Mouse (Mus musculus) forebrain, embryonic 14.5 days (tissue): ENCODE data around the gene Atxn2l. TPM values are rescaled to one million over a fixed set of nuclear protein-coding genes. Genes with fewer than 3 reads are reported as not detected.

Experiments
- ATAC-seq: fragments of 200-750 bp; cut with Nextera tagmentation; 2 replicates; pipeline ENCODE4 v1.8.0; 2017; ENCODE audit warnings: mild to moderate bottlenecking, moderate library complexity
- DNase-seq: peaks from one replicate; pipeline ENCODE4 v3.0.0-alpha.2; 2015; ENCODE audit warnings: low spot score
- H3K27ac ChIP-seq: fragments of 300-500 bp; sonication (generic); 2 replicates; pipeline ENCODE4 v1.5.1; 2014; ENCODE audit warnings: low read depth, mild to moderate bottlenecking, control low read depth, low read length, moderate library complexity
- H3K27me3 ChIP-seq: fragments of 300-500 bp; sonication (generic); replicated peaks from 2 replicates; pipeline ENCODE4 v1.6.1; 2014; ENCODE audit warnings: low read length, control low read depth, mixed read lengths; ENCODE audit not compliant: control insufficient read depth, insufficient read depth
- H3K36me3 ChIP-seq: fragments of 300-500 bp; sonication (generic); 2 replicates; pipeline ENCODE4 v1.6.1; 2014; ENCODE audit warnings: low read length, control low read depth; ENCODE audit not compliant: control insufficient read depth, insufficient read depth
- H3K4me1 ChIP-seq: fragments of 300-500 bp; sonication (generic); 2 replicates; pipeline ENCODE4 v1.6.1; 2014; ENCODE audit warnings: antibody characterized with exemption, low read length, control low read depth; ENCODE audit not compliant: control insufficient read depth, insufficient read depth
- H3K4me2 ChIP-seq: fragments of 300-500 bp; sonication (generic); 2 replicates; pipeline ENCODE4 v1.6.1; 2014; ENCODE audit warnings: mild to moderate bottlenecking, control low read depth, low read length
- H3K4me3 ChIP-seq: fragments of 300-500 bp; sonication (generic); 2 replicates; pipeline ENCODE4 v1.5.1; 2014; ENCODE audit warnings: low read depth, low read length, control low read depth
- H3K9ac ChIP-seq: fragments of 300-500 bp; sonication (generic); 2 replicates; pipeline ENCODE4 v1.6.1; 2014; ENCODE audit warnings: mild to moderate bottlenecking, low read length, control low read depth, moderate library complexity
- H3K9me3 ChIP-seq: fragments of 300-500 bp; sonication (generic); replicated peaks from 2 replicates; pipeline ENCODE4 v1.6.1; 2016; ENCODE audit warnings: low read length, control low read depth, mixed read lengths; ENCODE audit not compliant: control insufficient read depth
- WGBS: fragments of 180-500 bp; shearing (Covaris S2); extraction: QIAGEN DNeasy Blood & Tissue Kit; methylation state at CpG from one replicate; pipeline ENCODE4 v1.1.7; 2014; 5-methylcytosine and 5-hydroxymethylcytosine counted together
- polyA plus RNA-seq: library from polyadenylated mRNA; unstranded; fragments of >200 nt; fragmentation: Nextera tagmentation; extraction: Ambion mirVana; gene quantifications from 2 replicates; pipeline ENCODE4 v1.2.1, GENCODE M21; 2014

Atxn2l gene
- 36.5 and 46.3 TPM in 2 replicates for polyA plus RNA-seq

DNA sequence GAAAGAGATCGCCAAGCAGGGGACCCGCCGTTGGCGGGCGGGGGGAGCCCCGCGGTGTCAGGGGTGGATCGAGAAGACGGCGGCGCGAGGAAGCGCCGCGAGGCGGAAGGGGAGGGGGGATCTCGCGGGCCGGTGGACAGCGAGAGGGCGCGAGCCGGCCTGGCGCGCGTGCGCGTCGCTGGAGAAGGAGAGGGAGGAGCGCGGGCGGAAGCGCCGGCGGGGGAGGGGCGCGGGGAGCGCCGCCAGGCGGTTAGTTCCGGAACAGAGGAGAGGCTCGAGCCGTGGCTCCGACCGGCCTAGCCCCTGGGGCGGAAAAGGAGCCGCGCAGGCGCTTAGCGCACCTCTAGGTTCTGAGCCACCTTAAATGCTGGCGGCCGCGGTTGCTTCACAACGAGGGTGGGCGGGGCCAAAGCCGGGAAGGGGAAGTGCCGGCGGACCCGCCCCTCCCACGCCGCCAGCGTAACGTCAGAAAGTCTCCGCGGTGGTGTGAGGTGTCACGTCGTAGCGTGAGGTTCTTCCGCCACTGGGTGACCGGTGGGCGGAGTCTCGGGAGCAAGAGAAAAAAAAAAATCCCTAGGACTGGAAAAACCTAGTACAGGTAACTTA, at the start of gene Atxn2l:
Atxn2l (minus strand) TSS at position 165 of the 606 bp plus-strand sequence.
- Histone ChIP-seq H3K36me3 (peaks cover 29% of the 10 kb centered on the region), H3K4me2 (peak within 1 kb of the TSS; percentile 67), H3K4me1 (peaks cover 11% of the 10 kb centered on the region), H3K9me3 (no peaks in the 10 kb centered on the region), H3K4me3 (peak within 1 kb of the TSS; percentile 100), H3K27ac (peak within 1 kb of the TSS; percentile 98), H3K27me3 (no peaks in the 10 kb centered on the region), H3K9ac (peak within 1 kb of the TSS; percentile 99)
- peak; percentile 87 for ATAC-seq
- DNase-seq, result peak; percentile 99
- under 1% methylated on average over 64 of the region's 72 CpGs for WGBS

- Histone ChIP-seq H3K4me2 (no peak overlapping the region), H3K27me3 (no peaks in the 10 kb centered on the region), H3K4me3 (no peak overlapping the region), H3K27ac (no peak overlapping the region), H3K36me3 (peaks cover 65% of the 10 kb centered on the region), H3K9ac (no peak overlapping the region), H3K4me1 (no peaks in the 10 kb centered on the region), H3K9me3 (no peaks in the 10 kb centered on the region)
- ATAC-seq (no peak), DNase-seq (no peak)
- WGBS, result 95% methylated on average over 2 of the region's 2 CpGs
These were observed 42.4 kb upstream of the Atxn2l start for GRCm38 (mm10) chr7:126545631-126546030.

DNA sequence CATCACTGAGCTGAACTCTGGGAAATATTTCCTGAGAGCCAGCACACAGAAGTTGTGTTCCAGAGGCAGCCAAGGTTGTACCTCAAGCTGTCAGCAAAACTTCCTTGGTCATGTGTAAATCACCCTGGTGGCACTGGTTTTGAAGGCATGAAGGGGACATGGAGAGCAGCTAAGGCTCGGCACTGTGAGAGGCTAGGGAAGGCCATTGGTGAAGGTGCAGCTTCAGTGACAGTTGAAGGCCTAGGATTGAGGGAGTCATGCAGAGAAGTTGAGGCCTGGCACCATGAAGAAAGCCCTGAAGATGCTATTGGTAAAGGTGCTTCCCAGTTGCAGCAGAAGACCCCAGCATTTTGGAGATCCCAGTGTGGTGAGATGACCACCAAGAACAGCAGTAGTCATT, 38.4 kb upstream of the Atxn2l start:
- DNase-seq (no peak), ATAC-seq (no peak)
- Histone ChIP-seq H3K27ac (no peak overlapping the region), H3K4me3 (no peak overlapping the region), H3K9ac (no peak overlapping the region), H3K27me3 (no peaks in the 10 kb centered on the region), H3K36me3 (peaks cover 25% of the 10 kb centered on the region), H3K4me1 (no peaks in the 10 kb centered on the region), H3K9me3 (no peaks in the 10 kb centered on the region), H3K4me2 (no peak overlapping the region)
- WGBS, result 83% methylated on average over 1 of the region's 1 CpGs

GRCm38 (mm10) chr7:126537820-126538585, 34.8 kb upstream of the Atxn2l start:
- Histone ChIP-seq H3K27ac (no peak overlapping the region), H3K9me3 (no peaks in the 10 kb centered on the region), H3K36me3 (no peaks in the 10 kb centered on the region), H3K4me1 (no peaks in the 10 kb centered on the region), H3K27me3 (no peaks in the 10 kb centered on the region; the same call in 1 of the 2 replicates), H3K9ac (no peak overlapping the region), H3K4me3 (no peak overlapping the region), H3K4me2 (no peak overlapping the region)
- DNase-seq (peak; percentile 36), ATAC-seq (no peak)
- WGBS, result 69% methylated on average over 5 of the region's 5 CpGs

DNA sequence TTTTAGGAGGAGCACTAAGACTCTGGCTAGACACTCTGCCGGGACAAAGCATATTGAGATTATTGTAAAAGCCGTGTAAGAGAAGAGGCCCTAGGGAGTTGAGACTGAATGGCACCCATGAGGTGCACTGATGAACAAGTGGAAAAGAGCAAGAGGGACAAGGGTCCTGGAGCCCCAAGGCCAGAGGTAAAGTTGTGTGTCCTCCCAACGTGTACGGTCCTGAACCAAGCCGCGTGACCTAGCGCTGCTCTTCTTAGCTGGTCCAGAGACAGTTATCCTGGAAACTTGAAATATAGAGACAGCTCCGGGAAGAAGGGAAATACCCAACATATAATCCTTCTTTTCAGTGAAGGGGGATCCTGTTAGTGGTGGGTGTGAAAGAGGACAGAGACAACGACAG, 33.2 kb upstream of the Atxn2l start:
- no peaks in the 10 kb centered on the region for H3K36me3 ChIP-seq
- no peaks in the 10 kb centered on the region; the same call in 1 of the 2 replicates for H3K27me3 ChIP-seq
- no peak overlapping the region for H3K27ac ChIP-seq
- no peaks in the 10 kb centered on the region for H3K4me1 ChIP-seq
- no peak for ATAC-seq
- peak overlapping the region; percentile 42 for H3K4me3 ChIP-seq
- H3K9me3 ChIP-seq, result no peaks in the 10 kb centered on the region
- DNase-seq, result no peak
- peak overlapping the region; percentile 74; the same call in 1 of the 2 replicates for H3K9ac ChIP-seq
- H3K4me2 ChIP-seq, result peak overlapping the region; percentile 83
- 53% methylated on average over 9 of the region's 9 CpGs for WGBS

DNA sequence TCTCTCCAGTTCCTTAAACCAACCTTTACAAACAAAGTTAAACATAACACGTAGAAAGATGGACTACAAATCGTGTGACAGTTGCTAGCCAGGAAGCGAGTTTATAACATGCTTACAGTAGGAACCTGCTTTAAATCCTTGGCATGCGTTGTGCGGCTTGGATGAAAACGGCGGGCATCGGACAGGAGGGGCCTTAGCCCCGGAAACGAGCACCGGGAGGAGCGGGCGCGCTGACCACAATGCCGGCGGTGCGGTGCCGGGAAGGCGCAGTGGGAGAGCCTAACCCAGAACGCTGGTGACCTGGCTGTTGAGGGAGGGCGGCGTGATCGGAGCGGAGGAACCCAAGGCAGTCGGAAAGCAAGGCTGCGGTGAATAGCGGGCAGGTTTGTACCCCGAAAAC, 32.5 kb upstream of the Atxn2l start:
- ATAC-seq, result no peak
- H3K4me1 ChIP-seq, result no peaks in the 10 kb centered on the region
- WGBS, result 2% methylated on average over 28 of the region's 28 CpGs

GRCm38 (mm10) chr7:126533434-126533833, 30.2 kb upstream of the Atxn2l start:
- H3K36me3 ChIP-seq, result no peaks in the 10 kb centered on the region
- no peak overlapping the region for H3K27ac ChIP-seq
- H3K4me3 ChIP-seq, result no peak overlapping the region
- no peak overlapping the region for H3K9ac ChIP-seq
- H3K27me3 ChIP-seq, result no peaks in the 10 kb centered on the region; the same call in 1 of the 2 replicates
- DNase-seq, result no peak
- no peaks in the 10 kb centered on the region for H3K9me3 ChIP-seq
- WGBS, result 73% methylated on average over 1 of the region's 1 CpGs
- no peaks in the 10 kb centered on the region for H3K4me1 ChIP-seq
- H3K4me2 ChIP-seq, result no peak overlapping the region
- no peak for ATAC-seq

More for the DNA sequence above, 32.5 kb upstream of the Atxn2l start:
- Histone ChIP-seq H3K36me3 (no peaks in the 10 kb centered on the region), H3K9ac (peak overlapping the region; percentile 74), H3K4me3 (peak overlapping the region; percentile 42), H3K9me3 (no peaks in the 10 kb centered on the region), H3K4me2 (peak overlapping the region; percentile 83), H3K27me3 (no peaks in the 10 kb centered on the region; the same call in 1 of the 2 replicates), H3K27ac (no peak overlapping the region)
- peak; percentile 19 for DNase-seq

DNA sequence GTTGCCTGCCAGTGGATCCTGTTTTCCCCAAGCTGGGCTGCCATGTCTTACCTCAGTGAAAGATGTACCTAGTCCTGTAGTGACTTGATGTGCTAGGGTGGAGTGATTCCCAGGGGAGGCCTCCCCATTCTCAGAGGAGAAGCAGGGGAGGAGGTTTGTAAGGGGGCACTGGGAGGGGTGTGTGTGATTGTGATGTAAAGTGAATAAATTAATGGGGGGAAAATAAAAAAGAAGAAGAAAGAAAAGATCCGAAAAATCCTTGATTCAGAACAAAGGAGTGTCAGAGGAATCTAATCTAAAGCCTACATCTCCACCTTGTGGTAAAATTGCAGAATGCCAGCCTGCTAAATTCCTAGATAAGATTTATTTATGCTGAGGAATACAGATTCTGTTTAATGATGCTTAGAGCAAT, 24.9 kb upstream of the Atxn2l start:
- Histone ChIP-seq H3K9me3 (no peaks in the 10 kb centered on the region), H3K27me3 (no peaks in the 10 kb centered on the region), H3K9ac (peak overlapping the region; percentile 52), H3K4me2 (0 out of 2 replicates have a peak overlapping the region, but pooled peaks have one; percentile 10), H3K36me3 (no peaks in the 10 kb centered on the region), H3K27ac (peak overlapping the region; percentile 68; the same call in 1 of the 2 replicates), H3K4me3 (no peak overlapping the region), H3K4me1 (no peaks in the 10 kb centered on the region)
- ATAC-seq (peak; percentile 54), DNase-seq (peak; percentile 94)
- WGBS, result 0% methylated on average over 1 of the region's 1 CpGs

DNA sequence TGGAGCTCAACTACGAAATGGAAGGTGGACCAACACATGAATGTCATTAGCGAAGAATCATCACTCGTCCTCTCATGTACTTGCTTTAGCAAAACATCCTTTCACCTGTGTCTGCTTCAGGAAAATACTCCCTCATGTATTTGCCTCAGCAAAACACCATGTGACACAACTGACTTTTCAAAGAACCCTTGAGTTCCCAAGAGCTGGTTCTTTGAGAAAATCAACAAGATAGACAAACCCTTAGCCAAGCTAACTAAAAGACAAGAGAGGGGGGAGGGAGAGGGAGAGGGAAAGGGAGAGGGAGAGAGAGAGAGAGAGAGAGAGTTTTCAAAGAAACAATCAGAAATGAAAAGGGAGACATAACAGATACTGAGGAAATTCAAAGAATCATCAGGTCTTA, 20.1 kb upstream of the Atxn2l start:
- 89% methylated on average over 3 of the region's 3 CpGs for WGBS
- Histone ChIP-seq H3K9ac (no peak overlapping the region), H3K36me3 (no peaks in the 10 kb centered on the region), H3K4me1 (no peaks in the 10 kb centered on the region), H3K9me3 (no peaks in the 10 kb centered on the region), H3K27ac (no peak overlapping the region), H3K4me2 (no peak overlapping the region), H3K4me3 (no peak overlapping the region), H3K27me3 (no peaks in the 10 kb centered on the region)
- DNase-seq, result no peak
- ATAC-seq, result no peak
